Mouse (Mus musculus) forebrain, postnatal 0 days (tissue): ENCODE results near the gene Grcc10. TPM values are rescaled to one million over a fixed set of nuclear protein-coding genes. Genes with fewer than 3 reads are reported as not detected.
A peak's percentile ranks its signal among the peaks of the same experiment; 100 is the strongest.

Source experiments
- ATAC-seq: fragments of 200-750 bp; cut with Nextera tagmentation; 2 replicates; pipeline ENCODE4 v1.8.0; 2017; ENCODE audit warnings: mild to moderate bottlenecking, moderate library complexity
- DNase-seq: peaks from one replicate; pipeline ENCODE4 v3.0.0-alpha.2; 2015
- H3K27ac ChIP-seq: fragments of 300-500 bp; sonication (generic); 2 replicates; pipeline ENCODE4 v1.5.1; 2014; ENCODE audit warnings: low read depth, mild to moderate bottlenecking, antibody characterized with exemption, low read length, moderate library complexity, mixed read lengths
- H3K27me3 ChIP-seq: fragments of 300-500 bp; sonication (generic); 2 replicates; pipeline ENCODE4 v1.6.1; 2014; ENCODE audit warnings: mild to moderate bottlenecking, low read length, mixed read lengths; ENCODE audit not compliant: insufficient read depth
- H3K36me3 ChIP-seq: fragments of 300-500 bp; sonication (generic); 2 replicates; pipeline ENCODE4 v1.6.1; 2014; ENCODE audit warnings: mild to moderate bottlenecking, moderate library complexity; ENCODE audit not compliant: insufficient read depth
- H3K4me1 ChIP-seq: fragments of 300-500 bp; sonication (generic); 2 replicates; pipeline ENCODE4 v1.6.1; 2014; ENCODE audit warnings: antibody characterized with exemption; ENCODE audit not compliant: insufficient read depth
- H3K4me2 ChIP-seq: fragments of 300-500 bp; sonication (generic); 2 replicates; pipeline ENCODE4 v1.6.1; 2014; ENCODE audit warnings: low read depth, mild to moderate bottlenecking, moderate library complexity
- H3K4me3 ChIP-seq: fragments of 300-500 bp; sonication (generic); 2 replicates; pipeline ENCODE4 v1.5.1; 2014; ENCODE audit warnings: low read depth, low read length, mixed read lengths
- H3K9ac ChIP-seq: fragments of 300-500 bp; sonication (generic); 2 replicates; pipeline ENCODE4 v1.6.1; 2014; ENCODE audit warnings: mild to moderate bottlenecking
- H3K9me3 ChIP-seq: fragments of 300-500 bp; sonication (generic); 2 replicates; pipeline ENCODE4 v1.6.1; 2016; ENCODE audit warnings: low read length
- CTCF ChIP-seq: sonication (generic); IDR thresholded peaks from 2 replicates; pipeline ENCODE4 v1.5.1; 2016; ENCODE audit warnings: antibody characterized with exemption, control low read depth, low read depth
- WGBS: fragments of 180-500 bp; shearing (Covaris S2); extraction: QIAGEN DNeasy Blood & Tissue Kit; methylation state at CpG from one replicate; pipeline ENCODE4 v1.1.7; 2014; 5-methylcytosine and 5-hydroxymethylcytosine counted together
- polyA plus RNA-seq: library from polyadenylated mRNA; unstranded; fragments of >200 nt; fragmentation: Nextera tagmentation; extraction: Ambion mirVana; gene quantifications from 2 replicates; pipeline ENCODE4 v1.2.1, GENCODE M21; 2015
- total RNA-seq: library from RNA; depleted of rRNA; stranded (reverse); fragments of >200 nt; gene quantifications from 2 replicates; pipeline ENCODE4 v1.2.3, GENCODE M21; 2014

The Grcc10 gene
- total and polyA plus RNA-seq, 2 experiments from 2014 or later: 257 to 699 TPM

GRCm38 (mm10) chr6:124757351-124757880 lies 16.2 kb upstream of the Grcc10 start:
- H3K27me3 ChIP-seq: no peaks in the 10 kb centered on the region
- 2% methylated on average over 5 of the region's 5 CpGs for WGBS
- H3K9ac ChIP-seq: peak overlapping the region; percentile 93
- no peaks in the 10 kb centered on the region; the same call in 1 of the 2 replicates for H3K36me3 ChIP-seq
- no peaks in the 10 kb centered on the region for H3K9me3 ChIP-seq
- ATAC-seq (no peak), DNase-seq (peak; percentile 9)
- H3K4me2 ChIP-seq: peak overlapping the region; percentile 62
- peak overlapping the region; percentile 97 for H3K27ac ChIP-seq
- H3K4me3 ChIP-seq: peak overlapping the region; percentile 98
- peaks cover 13% of the 10 kb centered on the region for H3K4me1 ChIP-seq
- TF ChIP-seq CTCF: no peak

DNA sequence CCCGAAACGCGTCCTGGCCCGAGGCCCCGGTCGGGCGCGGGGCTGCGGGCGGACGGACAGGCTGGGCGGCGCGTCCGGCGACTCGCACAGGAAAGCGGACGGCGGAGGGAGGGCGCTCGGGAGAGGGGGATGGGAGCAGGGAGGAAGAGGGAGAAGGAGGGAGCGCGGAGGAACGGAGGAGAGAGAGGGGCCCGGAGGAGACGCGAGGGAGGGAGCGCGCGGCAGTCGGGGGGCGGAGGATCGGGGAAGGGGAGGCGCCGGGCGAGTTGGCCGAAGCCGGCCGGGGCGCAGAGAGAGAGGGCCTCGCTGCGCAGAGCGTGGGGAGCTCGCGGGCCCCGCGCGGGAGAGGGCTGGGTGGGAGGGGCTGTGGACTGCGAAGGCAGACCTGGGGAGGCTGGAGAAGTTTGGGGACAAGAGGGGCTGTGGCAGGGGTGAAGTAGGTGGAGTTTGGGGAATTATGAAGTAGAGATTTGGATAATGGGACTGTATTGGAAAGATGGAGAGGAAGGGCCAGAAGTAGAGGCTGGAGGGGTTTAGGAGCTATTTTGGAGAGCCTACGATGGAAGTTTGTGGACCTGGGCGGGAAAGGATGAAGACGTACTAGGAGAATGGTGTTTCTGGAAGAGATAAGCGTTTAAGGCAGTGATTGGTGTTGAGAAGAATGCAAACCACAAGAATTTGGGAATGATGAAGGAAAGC lies 15.6 kb upstream of the Grcc10 start:
- TF ChIP-seq CTCF: 0 out of 2 replicates have a peak, but pooled peaks have one; percentile 3
- Histone ChIP-seq H3K4me3 (peak overlapping the region; percentile 98), H3K9me3 (no peaks in the 10 kb centered on the region), H3K4me2 (peak overlapping the region; percentile 62), H3K36me3 (no peaks in the 10 kb centered on the region; the same call in 1 of the 2 replicates), H3K27me3 (no peaks in the 10 kb centered on the region), H3K27ac (peak overlapping the region; percentile 97), H3K4me1 (peaks cover 13% of the 10 kb centered on the region), H3K9ac (peak overlapping the region; percentile 93)
- under 1% methylated on average over 49 of the region's 54 CpGs for WGBS
- ATAC-seq (peak; percentile 76), DNase-seq (peak; percentile 82)

- peaks cover 13% of the 10 kb centered on the region for H3K4me1 ChIP-seq
Measured at GRCm38 (mm10) chr6:124755831-124756595, 14.8 kb upstream of the Grcc10 start, which contains the start of the genes Gm45234 and Atn1. Gm45234 (minus strand) TSS chr6:124756021. Atn1 (minus strand) TSS chr6:124756524.

GRCm38 (mm10) chr6:124755306-124755705 lies 14.1 kb upstream of the Grcc10 start:
- Histone ChIP-seq H3K9ac (peak overlapping the region; percentile 93), H3K36me3 (no peaks in the 10 kb centered on the region; the same call in 1 of the 2 replicates), H3K9me3 (no peaks in the 10 kb centered on the region), H3K27ac (peak overlapping the region; percentile 97), H3K4me2 (peak overlapping the region; percentile 62), H3K4me1 (peaks cover 13% of the 10 kb centered on the region), H3K4me3 (peak overlapping the region; percentile 98), H3K27me3 (no peaks in the 10 kb centered on the region)
- 0% methylated on average over 3 of the region's 3 CpGs for WGBS
- no peak for TF ChIP-seq CTCF
- no peak for ATAC-seq
- no peak for DNase-seq

More at GRCm38 (mm10) chr6:124755831-124756595, 14.8 kb upstream of the Grcc10 start, which contains the start of the genes Gm45234 and Atn1:
- no peaks in the 10 kb centered on the region; the same call in 1 of the 2 replicates for H3K36me3 ChIP-seq
- no peaks in the 10 kb centered on the region for H3K9me3 ChIP-seq
- ATAC-seq: peak; percentile 55
- H3K27me3 ChIP-seq: no peaks in the 10 kb centered on the region
- no peak for TF ChIP-seq CTCF
- H3K27ac ChIP-seq: peak within 1 kb of the TSS; percentile 97
- H3K4me3 ChIP-seq: peak within 1 kb of the TSS; percentile 98
- H3K4me2 ChIP-seq: peak within 1 kb of the TSS; percentile 62
- DNase-seq: peak; percentile 70
- peak within 1 kb of the TSS; percentile 93 for H3K9ac ChIP-seq
- WGBS: under 1% methylated on average over 79 of the region's 100 CpGs

DNA sequence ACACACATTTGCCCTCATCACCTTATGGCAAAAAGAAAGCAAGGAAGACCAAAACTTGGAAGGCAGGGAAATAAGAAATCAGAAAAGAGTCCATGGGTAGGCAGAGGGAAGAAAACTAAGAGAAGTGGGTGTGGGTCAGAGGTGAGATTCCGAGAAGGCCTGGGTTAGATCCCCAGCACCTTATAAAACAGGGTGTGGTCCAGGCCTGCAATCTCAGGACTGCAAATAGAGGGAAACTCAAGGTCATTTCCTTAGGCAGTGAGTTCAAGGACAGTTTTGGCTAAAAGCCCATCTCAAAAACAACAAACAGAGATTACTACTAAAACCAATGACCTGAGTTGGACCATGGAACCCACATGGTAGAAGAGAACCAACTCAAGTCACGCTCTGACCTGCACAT lies 12.7 kb upstream of the Grcc10 start:
- Histone ChIP-seq H3K9me3 (no peaks in the 10 kb centered on the region), H3K4me2 (no peak overlapping the region), H3K36me3 (peaks cover 12% of the 10 kb centered on the region), H3K27ac (no peak overlapping the region), H3K9ac (no peak overlapping the region), H3K4me3 (no peak overlapping the region), H3K4me1 (peaks cover 13% of the 10 kb centered on the region), H3K27me3 (no peaks in the 10 kb centered on the region)
- ATAC-seq: no peak
- no peak for DNase-seq
- WGBS: 97% methylated on average over 2 of the region's 2 CpGs
- no peak for TF ChIP-seq CTCF

- no peaks in the 10 kb centered on the region for H3K27me3 ChIP-seq
Measured at GRCm38 (mm10) chr6:124750405-124750804, 9.2 kb upstream of the Grcc10 start.

More at GRCm38 (mm10) chr6:124750405-124750804, 9.2 kb upstream of the Grcc10 start:
- H3K4me3 ChIP-seq: no peak overlapping the region
- no peak for TF ChIP-seq CTCF
- H3K4me1 ChIP-seq: peaks cover 13% of the 10 kb centered on the region
- ATAC-seq: no peak
- no peak overlapping the region for H3K27ac ChIP-seq
- WGBS: 86% methylated on average over 8 of the region's 8 CpGs
- H3K9me3 ChIP-seq: no peaks in the 10 kb centered on the region
- no peak overlapping the region for H3K4me2 ChIP-seq
- peaks cover 33% of the 10 kb centered on the region for H3K36me3 ChIP-seq
- no peak for DNase-seq
- H3K9ac ChIP-seq: no peak overlapping the region
